Mouse (Mus musculus): ENCODE measurements around the gene Brd2. TPM values are rescaled to one million over a fixed set of nuclear protein-coding genes. Genes with fewer than 3 reads are reported as not detected.
"Not testable (repeated sequence)": the region's sequence is repeated elsewhere in the genome, so short reads cannot be mapped to it uniquely, and the experiment has no call there.

Gene Brd2
- 88.2 and 90.7 TPM in 2 replicates for polyA plus RNA-seq (2015; fragmentation: Nextera tagmentation; extraction: Ambion mirVana)

GRCm38 (mm10) chr17:34122188-34122984 is at the start of gene Brd2:
TSS of gene Brd2 (minus strand) at chr17:34122634.
- Histone ChIP-seq H3K9ac (peak within 1 kb of the TSS; percentile 79), H3K4me1 (replicated peaks) (peaks cover 22% of the 10 kb centered on the region), H3K27me3 (replicated peaks) (no peaks in the 10 kb centered on the region), H3K36me3 (0 out of 2 replicates have a peak, but pooled peaks cover 8% of the 10 kb centered on the region), H3K4me3 (replicated peaks) (peak within 1 kb of the TSS; percentile 92), H3K27ac (peak within 1 kb of the TSS; percentile 100), H3K9me3 (no peaks in the 10 kb centered on the region), H3K4me2 (replicated peaks) (peak within 1 kb of the TSS; percentile 80)
- ATAC-seq: peak; percentile 63
- WGBS: under 1% methylated on average over 57 of the region's 75 CpGs

GRCm38 (mm10) chr17:34170877-34171498 is 48.6 kb upstream of the Brd2 start:
- 38% methylated on average over 13 of the region's 13 CpGs for WGBS
- Histone ChIP-seq H3K4me3 (replicated peaks) (no peak overlapping the region), H3K36me3 (no peaks in the 10 kb centered on the region), H3K27me3 (replicated peaks) (no peaks in the 10 kb centered on the region), H3K27ac (no peak overlapping the region), H3K4me1 (replicated peaks) (no peaks in the 10 kb centered on the region), H3K9me3 (no peaks in the 10 kb centered on the region), H3K4me2 (replicated peaks) (no peak overlapping the region), H3K9ac (no peak overlapping the region)
- no peak for ATAC-seq

GRCm38 (mm10) chr17:34170487-34170876 is 48.0 kb upstream of the Brd2 start:
- Histone ChIP-seq H3K4me2 (replicated peaks) (no peak overlapping the region), H3K4me3 (replicated peaks) (no peak overlapping the region), H3K9me3 (no peaks in the 10 kb centered on the region), H3K4me1 (replicated peaks) (no peaks in the 10 kb centered on the region), H3K27ac (no peak overlapping the region), H3K9ac (no peak overlapping the region), H3K36me3 (no peaks in the 10 kb centered on the region), H3K27me3 (replicated peaks) (no peaks in the 10 kb centered on the region)
- WGBS: 20% methylated on average over 4 of the region's 4 CpGs
- ATAC-seq: no peak

- no peaks in the 10 kb centered on the region for H3K27me3 ChIP-seq (replicated peaks)
- H3K27ac ChIP-seq: no peak overlapping the region
- no peak overlapping the region for H3K4me2 ChIP-seq (replicated peaks)
- no peaks in the 10 kb centered on the region for H3K4me1 ChIP-seq (replicated peaks)
- H3K4me3 ChIP-seq (replicated peaks): no peak overlapping the region
- WGBS: 0% methylated on average over 2 of the region's 2 CpGs
- H3K9me3 ChIP-seq: no peaks in the 10 kb centered on the region
- ATAC-seq: no peak
- H3K36me3 ChIP-seq: no peaks in the 10 kb centered on the region
- no peak overlapping the region for H3K9ac ChIP-seq
Observed at GRCm38 (mm10) chr17:34169279-34169678, 46.8 kb upstream of the Brd2 start.

- H3K9me3 ChIP-seq: no peaks in the 10 kb centered on the region
- H3K4me1 ChIP-seq (replicated peaks): no peaks in the 10 kb centered on the region
- H3K4me2 ChIP-seq (replicated peaks): no peak overlapping the region
- no peak overlapping the region for H3K4me3 ChIP-seq (replicated peaks)
- WGBS: 78% methylated on average over 6 of the region's 6 CpGs
- no peaks in the 10 kb centered on the region for H3K36me3 ChIP-seq
- no peak overlapping the region for H3K27ac ChIP-seq
- ATAC-seq: no peak
- H3K9ac ChIP-seq: no peak overlapping the region
- H3K27me3 ChIP-seq (replicated peaks): no peaks in the 10 kb centered on the region
Observed at GRCm38 (mm10) chr17:34165033-34165730, 42.7 kb upstream of the Brd2 start.

- no peak overlapping the region for H3K4me2 ChIP-seq (replicated peaks)
- no peak overlapping the region for H3K9ac ChIP-seq
- WGBS: 42% methylated on average over 9 of the region's 9 CpGs
- H3K4me3 ChIP-seq (replicated peaks): no peak overlapping the region
- H3K9me3 ChIP-seq: no peaks in the 10 kb centered on the region
- no peak for ATAC-seq
- H3K36me3 ChIP-seq: no peaks in the 10 kb centered on the region
- no peaks in the 10 kb centered on the region for H3K4me1 ChIP-seq (replicated peaks)
- no peak overlapping the region for H3K27ac ChIP-seq
- H3K27me3 ChIP-seq (replicated peaks): no peaks in the 10 kb centered on the region
Observed at GRCm38 (mm10) chr17:34164202-34164895, 41.9 kb upstream of the Brd2 start.

- ATAC-seq: no peak
- no peak overlapping the region for H3K4me2 ChIP-seq (replicated peaks)
- H3K4me3 ChIP-seq (replicated peaks): no peak overlapping the region
- H3K4me1 ChIP-seq (replicated peaks): no peaks in the 10 kb centered on the region
- H3K27me3 ChIP-seq (replicated peaks): no peaks in the 10 kb centered on the region
- WGBS: 53% methylated on average over 5 of the region's 5 CpGs
- no peak overlapping the region for H3K27ac ChIP-seq
- H3K36me3 ChIP-seq: no peaks in the 10 kb centered on the region
- no peak overlapping the region for H3K9ac ChIP-seq
- no peaks in the 10 kb centered on the region for H3K9me3 ChIP-seq
Observed at GRCm38 (mm10) chr17:34155534-34155933, 33.1 kb upstream of the Brd2 start.

GRCm38 (mm10) chr17:34152923-34153322 is 30.5 kb upstream of the Brd2 start, which contains the start of gene H2-DMb1:
TSS of gene H2-DMb1 (plus strand) at chr17:34153072.
- no peak for ATAC-seq
- H3K27ac ChIP-seq: no peak within 1 kb of the TSS
- no peaks in the 10 kb centered on the region for H3K27me3 ChIP-seq (replicated peaks)
- no peaks in the 10 kb centered on the region for H3K9me3 ChIP-seq
- WGBS: 58% methylated on average over 4 of the region's 4 CpGs
- H3K4me3 ChIP-seq (replicated peaks): no peak within 1 kb of the TSS
- no peak within 1 kb of the TSS for H3K4me2 ChIP-seq (replicated peaks)
- no peak within 1 kb of the TSS for H3K9ac ChIP-seq
- H3K4me1 ChIP-seq (replicated peaks): no peaks in the 10 kb centered on the region
- H3K36me3 ChIP-seq: no peaks in the 10 kb centered on the region

- Histone ChIP-seq H3K4me2 (replicated peaks) (no peak overlapping the region), H3K4me1 (replicated peaks) (peaks cover 1% of the 10 kb centered on the region; the same call in 1 of the 2 replicates), H3K36me3 (no peaks in the 10 kb centered on the region), H3K27ac (no peak overlapping the region), H3K27me3 (replicated peaks) (peaks cover 4% of the 10 kb centered on the region), H3K9me3 (no peaks in the 10 kb centered on the region), H3K9ac (no peak overlapping the region), H3K4me3 (replicated peaks) (no peak overlapping the region)
- ATAC-seq: no peak
- 74% methylated on average over 3 of the region's 3 CpGs for WGBS
Observed at GRCm38 (mm10) chr17:34144960-34145371, 22.5 kb upstream of the Brd2 start.

GRCm38 (mm10) chr17:34144221-34144620 is 21.8 kb upstream of the Brd2 start:
- H3K27ac ChIP-seq; H3K9me3 ChIP-seq; H3K4me2 ChIP-seq (replicated peaks); ATAC-seq; H3K4me1 ChIP-seq (replicated peaks); H3K9ac ChIP-seq; H3K27me3 ChIP-seq (replicated peaks); H3K36me3 ChIP-seq; H3K4me3 ChIP-seq (replicated peaks): not testable (repeated sequence)
- 89% methylated on average over 4 of the region's 4 CpGs for WGBS

GRCm38 (mm10) chr17:34143461-34143860 is 21.0 kb upstream of the Brd2 start:
- Histone ChIP-seq H3K27ac (no peak overlapping the region), H3K9ac (no peak overlapping the region), H3K4me3 (replicated peaks) (no peak overlapping the region), H3K4me1 (replicated peaks) (peaks cover 10% of the 10 kb centered on the region; the same call in 1 of the 2 replicates), H3K27me3 (replicated peaks) (peaks cover 4% of the 10 kb centered on the region), H3K4me2 (replicated peaks) (no peak overlapping the region), H3K36me3 (no peaks in the 10 kb centered on the region), H3K9me3 (no peaks in the 10 kb centered on the region)
- 61% methylated on average over 5 of the region's 5 CpGs for WGBS
- ATAC-seq: no peak

- Histone ChIP-seq H3K9me3 (no peaks in the 10 kb centered on the region), H3K4me2 (replicated peaks) (no peak within 1 kb of the TSS), H3K4me3 (replicated peaks) (no peak within 1 kb of the TSS), H3K27ac (no peak within 1 kb of the TSS), H3K4me1 (replicated peaks) (peaks cover 10% of the 10 kb centered on the region; the same call in 1 of the 2 replicates), H3K36me3 (no peaks in the 10 kb centered on the region), H3K9ac (no peak within 1 kb of the TSS), H3K27me3 (replicated peaks) (peaks cover 7% of the 10 kb centered on the region)
- no peak for ATAC-seq
- WGBS: 25% methylated on average over 7 of the region's 7 CpGs
Observed at GRCm38 (mm10) chr17:34143033-34143432, 20.6 kb upstream of the Brd2 start, which contains the start of gene H2-DMb2. TSS of gene H2-DMb2 (plus strand) at chr17:34143307.
